Mouse (Mus musculus) adrenal gland, postnatal 10 days (tissue): ENCODE measurements around the gene Eif2a. TPM values are rescaled to one million over a fixed set of nuclear protein-coding genes. Genes with fewer than 3 reads are reported as not detected.

Experiments used
- total RNA-seq, 2 experiments: library from RNA; stranded (reverse); gene quantifications; 2 replicates each; pipeline ENCODE4 v1.2.3; 2021

The Eif2a gene
- total RNA-seq, 2 experiments from 2014 or later = 57.2 to 61.4 TPM

Other genes with a start within 250 kb of the Eif2a start
- gene Tsc22d2, start 111.1 kb upstream of the Eif2a start, total RNA-seq = 10 to 100 TPM; 31.2 to 33.4 TPM
- 10 to 100 TPM; 55.3 to 72.1 TPM for gene Serp1, start 71 bp downstream of the Eif2a start, total RNA-seq
- gene Selenot, start 50.8 kb downstream of the Eif2a start, total RNA-seq = 100 to 1,000 TPM; 109 to 113 TPM
- gene Erich6, start 111.4 kb downstream of the Eif2a start, total RNA-seq = under 1 TPM in 1 of 2 experiments, not detected in 1; 0.12 TPM
- gene Siah2, start 166.6 kb downstream of the Eif2a start, total RNA-seq = 10 to 100 TPM; 13.5 to 19.0 TPM